Mouse (Mus musculus): Measurements from ENCODE around the gene Ten1. TPM values are rescaled to one million over a fixed set of nuclear protein-coding genes. Genes with fewer than 3 reads are reported as not detected.

The Ten1 gene
- total RNA-seq, 1 experiment = 19.1 TPM

GRCm38 (mm10) chr11:116255982-116256675, 57.5 kb downstream of the Ten1 start:
- in situ Hi-C loops (cut with MboI; ENCODE audit: low sequenced_read_pairs in 2 of 2, unreplicated experiment in 2 of 2) = no loop called here
- no peak for TF ChIP-seq MAFK (IDR thresholded peaks at IDR 0.05; ENCODE audit: insufficient read depth, low read depth, low read length)
- no peak for TF ChIP-seq HCFC1 (IDR thresholded peaks at IDR 0.05; ENCODE audit: borderline replicate concordance, insufficient read depth, low read length)
- TF ChIP-seq ZNF384 (IDR thresholded peaks at IDR 0.05; ENCODE audit: low read depth, low read length) = no peak
- no peak for TF ChIP-seq ZC3H11A (IDR thresholded peaks at IDR 0.05; ENCODE audit: borderline replicate concordance, low read depth, low read length)
- TF ChIP-seq CHD2 (IDR thresholded peaks at IDR 0.05; ENCODE audit: low read depth, low read length) = no peak

GRCm38 (mm10) chr11:116259461-116259860, 60.8 kb downstream of the Ten1 start:
- Histone ChIP-seq H3K27ac (ENCODE audit: insufficient read depth, low read depth, low read length, poor library complexity, severe bottlenecking) (no peak overlapping the region), H3K36me3 (ENCODE audit: control insufficient read depth, insufficient read depth, low read length, poor library complexity, severe bottlenecking) (peaks cover 72% of the 10 kb centered on the region), H3K4me3 (ENCODE audit: insufficient read depth in 1 of 2, low read depth in 1 of 2, low read length in 2 of 2, poor library complexity in 1 of 2, severe bottlenecking in 1 of 2) (no peak overlapping the region), H3K9ac (ENCODE audit: insufficient read depth, low read depth, low read length, poor library complexity, severe bottlenecking) (no peak overlapping the region), H3K9me3 (ENCODE audit: control insufficient read depth, insufficient read depth, low read depth, low read length) (no peaks in the 10 kb centered on the region), H3K4me1 (ENCODE audit: control insufficient read depth in 2 of 2, insufficient read depth in 2 of 2, low read length in 2 of 2, poor library complexity in 1 of 2) (no peaks in the 10 kb centered on the region)
- in situ Hi-C loops (cut with MboI; ENCODE audit: low sequenced_read_pairs in 2 of 2, unreplicated experiment in 2 of 2) = no loop called here
- TF ChIP-seq MAFK (IDR thresholded peaks at IDR 0.05; ENCODE audit: insufficient read depth, low read depth, low read length) (no peak), ZNF384 (IDR thresholded peaks at IDR 0.05; ENCODE audit: low read depth, low read length) (no peak), HCFC1 (IDR thresholded peaks at IDR 0.05; ENCODE audit: borderline replicate concordance, insufficient read depth, low read length) (no peak), CHD2 (IDR thresholded peaks at IDR 0.05; ENCODE audit: low read depth, low read length) (no peak), ZC3H11A (IDR thresholded peaks at IDR 0.05; ENCODE audit: borderline replicate concordance, low read depth, low read length) (no peak)
- DNase-seq (ENCODE audit: low read depth, low spot score) = no peak

More at GRCm38 (mm10) chr11:116255982-116256675, 57.5 kb downstream of the Ten1 start:
- Histone ChIP-seq H3K9me3 (ENCODE audit: control insufficient read depth, insufficient read depth, low read depth, low read length) (no peaks in the 10 kb centered on the region), H3K4me3 (ENCODE audit: insufficient read depth in 1 of 2, low read depth in 1 of 2, low read length in 2 of 2, poor library complexity in 1 of 2, severe bottlenecking in 1 of 2) (no peak overlapping the region), H3K36me3 (ENCODE audit: control insufficient read depth, insufficient read depth, low read length, poor library complexity, severe bottlenecking) (peaks cover 66% of the 10 kb centered on the region), H3K4me1 (ENCODE audit: control insufficient read depth in 2 of 2, insufficient read depth in 2 of 2, low read length in 2 of 2, poor library complexity in 1 of 2) (no peaks in the 10 kb centered on the region), H3K27ac (ENCODE audit: insufficient read depth, low read depth, low read length, poor library complexity, severe bottlenecking) (no peak overlapping the region), H3K9ac (ENCODE audit: insufficient read depth, low read depth, low read length, poor library complexity, severe bottlenecking) (no peak overlapping the region)
- no peak for DNase-seq (ENCODE audit: low read depth, low spot score)

- no peak for DNase-seq (ENCODE audit: low read depth, low spot score)
- TF ChIP-seq HCFC1 (IDR thresholded peaks at IDR 0.05; ENCODE audit: borderline replicate concordance, insufficient read depth, low read length) (no peak), ZNF384 (IDR thresholded peaks at IDR 0.05; ENCODE audit: low read depth, low read length) (no peak), MAFK (IDR thresholded peaks at IDR 0.05; ENCODE audit: insufficient read depth, low read depth, low read length) (no peak), ZC3H11A (IDR thresholded peaks at IDR 0.05; ENCODE audit: borderline replicate concordance, low read depth, low read length) (no peak), CHD2 (IDR thresholded peaks at IDR 0.05; ENCODE audit: low read depth, low read length) (no peak)
- H3K9me3 ChIP-seq (ENCODE audit: control insufficient read depth, insufficient read depth, low read depth, low read length) = no peaks in the 10 kb centered on the region
- peaks cover 68% of the 10 kb centered on the region for H3K36me3 ChIP-seq (ENCODE audit: control insufficient read depth, insufficient read depth, low read length, poor library complexity, severe bottlenecking)
- H3K4me1 ChIP-seq (ENCODE audit: control insufficient read depth in 2 of 2, insufficient read depth in 2 of 2, low read length in 2 of 2, poor library complexity in 1 of 2) = no peaks in the 10 kb centered on the region
- H3K27ac ChIP-seq (ENCODE audit: insufficient read depth, low read depth, low read length, poor library complexity, severe bottlenecking) = no peak overlapping the region
- H3K9ac ChIP-seq (ENCODE audit: insufficient read depth, low read depth, low read length, poor library complexity, severe bottlenecking) = no peak overlapping the region
- in situ Hi-C loops (cut with MboI; ENCODE audit: low sequenced_read_pairs in 2 of 2, unreplicated experiment in 2 of 2) = no loop called here
- H3K4me3 ChIP-seq (ENCODE audit: insufficient read depth in 1 of 2, low read depth in 1 of 2, low read length in 2 of 2, poor library complexity in 1 of 2, severe bottlenecking in 1 of 2) = no peak overlapping the region
Observed at GRCm38 (mm10) chr11:116260259-116260658, 61.6 kb downstream of the Ten1 start.

Other genes starting within 250 kb of the Ten1 start
- gene Itgb4, start 224.1 kb upstream of the Ten1 start, total RNA-seq (2012; rRNA removed) = 9.6 and 26.3 TPM in 2 replicates
- gene Galk1, start 186.1 kb upstream of the Ten1 start, total RNA-seq (2012; rRNA removed) = 144 and 195 TPM in 2 replicates
- 504 and 729 TPM in 2 replicates for gene H3f3b, start 170.9 kb upstream of the Ten1 start, total RNA-seq (2012; rRNA removed)
- gene Unk, start 168.5 kb upstream of the Ten1 start, total RNA-seq (2012; rRNA removed) = 32.5 and 39.6 TPM in 2 replicates
- gene Unc13d, start 120.9 kb upstream of the Ten1 start, total RNA-seq (2012; rRNA removed) = 13.3 and 14.2 TPM in 2 replicates
- gene Wbp2, start 111.9 kb upstream of the Ten1 start, total RNA-seq (2012; rRNA removed) = 16.9 and 20.1 TPM in 2 replicates
- gene Trim47, start 71.6 kb upstream of the Ten1 start, total RNA-seq (2012; rRNA removed) = 2.0 and 3.3 TPM in 2 replicates
- gene Trim65, start 67.7 kb upstream of the Ten1 start, total RNA-seq (2012; rRNA removed) = 0.31 and 0.42 TPM in 2 replicates
- 81.1 and 81.3 TPM in 2 replicates for gene Mrpl38, start 60.0 kb upstream of the Ten1 start, total RNA-seq (2012; rRNA removed)
- gene Fbf1, start 30.7 kb upstream of the Ten1 start, total RNA-seq (2012; rRNA removed) = 29.4 and 32.1 TPM in 2 replicates
- gene Acox1, start 190 bp downstream of the Ten1 start, total RNA-seq (2012; rRNA removed) = 11.2 and 16.5 TPM in 2 replicates
- gene Evpl, start 39.2 kb downstream of the Ten1 start, total RNA-seq (2012; rRNA removed) = 2.9 and 4.5 TPM in 2 replicates
- gene Srp68, start 75.4 kb downstream of the Ten1 start, total RNA-seq (2012; rRNA removed) = 33.4 and 38.2 TPM in 2 replicates
- 1.8 and 3.3 TPM in 2 replicates for gene Galr2, start 82.1 kb downstream of the Ten1 start, total RNA-seq (2012; rRNA removed)
- gene Exoc7, start 108.4 kb downstream of the Ten1 start, total RNA-seq (2012; rRNA removed) = 25.5 and 26.4 TPM in 2 replicates
- gene Foxj1, start 136.5 kb downstream of the Ten1 start, total RNA-seq (2012; rRNA removed) = 0.67 and 1.2 TPM in 2 replicates
- gene Rnf157, start 214.2 kb downstream of the Ten1 start, total RNA-seq (2012; rRNA removed) = 3.7 and 6.1 TPM in 2 replicates
- gene Ubald2, start 235.2 kb downstream of the Ten1 start, total RNA-seq (2012; rRNA removed) = 106 and 117 TPM in 2 replicates

All from ES-E14 (cell line).